Mouse (Mus musculus) embryonic facial prominence, embryonic 14.5 days (tissue): ENCODE results near the gene Wdr38. TPM values are rescaled to one million over a fixed set of nuclear protein-coding genes. Genes with fewer than 3 reads are reported as not detected.

Experiments
- ATAC-seq: fragments of 200-750 bp; cut with Nextera tagmentation; 2 replicates; pipeline ENCODE4 v1.8.0; 2017; ENCODE audit warnings: low read depth, moderate number of reproducible peaks, moderate TSS enrichment
- DNase-seq: peaks from one replicate; pipeline ENCODE4 v3.0.0-alpha.2; 2015; ENCODE audit warnings: low spot score
- H3K27ac ChIP-seq: fragments of 300-500 bp; sonication (generic); replicated peaks from 2 replicates; pipeline ENCODE4 v1.5.1; 2014; ENCODE audit warnings: low read depth, mild to moderate bottlenecking, low read length, moderate library complexity
- H3K27me3 ChIP-seq: fragments of 300-500 bp; sonication (generic); replicated peaks from 2 replicates; pipeline ENCODE4 v1.6.1; 2014; ENCODE audit warnings: low read length; ENCODE audit not compliant: control insufficient read depth, insufficient read depth
- H3K36me3 ChIP-seq: fragments of 300-500 bp; sonication (generic); 2 replicates; pipeline ENCODE4 v1.6.1; 2014; ENCODE audit warnings: low read length, mixed read lengths; ENCODE audit not compliant: control insufficient read depth, insufficient read depth
- H3K4me1 ChIP-seq: fragments of 300-500 bp; sonication (generic); 2 replicates; pipeline ENCODE4 v1.6.1; 2014; ENCODE audit warnings: antibody characterized with exemption, low read length; ENCODE audit not compliant: control insufficient read depth, insufficient read depth
- H3K4me2 ChIP-seq: fragments of 300-500 bp; sonication (generic); 2 replicates; pipeline ENCODE4 v1.6.1; 2014; ENCODE audit warnings: low read depth, mild to moderate bottlenecking, low read length, moderate library complexity, mixed read lengths
- H3K4me3 ChIP-seq: fragments of 300-500 bp; sonication (generic); 2 replicates; pipeline ENCODE4 v1.5.1; 2014; ENCODE audit warnings: low read depth, mild to moderate bottlenecking, low read length
- H3K9ac ChIP-seq: fragments of 300-500 bp; sonication (generic); 2 replicates; pipeline ENCODE4 v1.6.1; 2014; ENCODE audit warnings: low read depth, mild to moderate bottlenecking, low read length, moderate library complexity, mixed read lengths
- H3K9me3 ChIP-seq: fragments of 300-500 bp; sonication (generic); 2 replicates; pipeline ENCODE4 v1.6.1; 2016; ENCODE audit warnings: low read length; ENCODE audit not compliant: control insufficient read depth
- WGBS: fragments of 180-500 bp; shearing (Covaris S2); extraction: QIAGEN DNeasy Blood & Tissue Kit; methylation state at CpG from one replicate; pipeline ENCODE4 v1.1.7; 2014; 5-methylcytosine and 5-hydroxymethylcytosine counted together
- polyA plus RNA-seq: library from polyadenylated mRNA; unstranded; fragments of >200 nt; fragmentation: Nextera tagmentation; extraction: Ambion mirVana; gene quantifications from 2 replicates; pipeline ENCODE4 v1.2.1, GENCODE M21; 2014

Gene Wdr38
- 0.92 and 1.4 TPM in 2 replicates for polyA plus RNA-seq

GRCm38 (mm10) chr2:38997386-38998374 is at the start of gene Wdr38:
Gene Wdr38 (plus strand): TSS chr2:38997476.
- no peaks in the 10 kb centered on the region for H3K9me3 ChIP-seq
- peak within 1 kb of the TSS; percentile 38 for H3K4me3 ChIP-seq
- ATAC-seq, result peak; percentile 95
- H3K9ac ChIP-seq, result peak within 1 kb of the TSS; percentile 56
- 0 out of 2 replicates have a peak within 1 kb of the TSS, but pooled peaks have one; percentile 13 for H3K27ac ChIP-seq
- H3K27me3 ChIP-seq, result no peaks in the 10 kb centered on the region
- H3K4me1 ChIP-seq, result peaks cover 5% of the 10 kb centered on the region; the same call in 1 of the 2 replicates
- peaks cover 35% of the 10 kb centered on the region for H3K36me3 ChIP-seq
- H3K4me2 ChIP-seq, result peak within 1 kb of the TSS; percentile 62
- 13% methylated on average over 33 of the region's 33 CpGs for WGBS
- DNase-seq, result peak; percentile 89

GRCm38 (mm10) chr2:38947566-38947965 is 49.7 kb upstream of the Wdr38 start:
- 62% methylated on average over 6 of the region's 7 CpGs for WGBS
- H3K27ac ChIP-seq, result 0 out of 2 replicates have a peak overlapping the region, but pooled peaks have one; percentile 28
- DNase-seq (no peak), ATAC-seq (no peak)
- H3K4me3 ChIP-seq, result no peak overlapping the region
- H3K9me3 ChIP-seq, result no peaks in the 10 kb centered on the region
- no peaks in the 10 kb centered on the region for H3K36me3 ChIP-seq
- no peaks in the 10 kb centered on the region for H3K4me1 ChIP-seq
- H3K4me2 ChIP-seq, result no peak overlapping the region
- no peak overlapping the region for H3K9ac ChIP-seq
- no peaks in the 10 kb centered on the region for H3K27me3 ChIP-seq

GRCm38 (mm10) chr2:38950281-38950719 is 47.0 kb upstream of the Wdr38 start:
- no peaks in the 10 kb centered on the region for H3K27me3 ChIP-seq
- ATAC-seq (peak; percentile 50; the same call in 1 of the 2 replicates), DNase-seq (peak; percentile 75)
- H3K27ac ChIP-seq, result no peak overlapping the region
- no peaks in the 10 kb centered on the region for H3K36me3 ChIP-seq
- H3K9ac ChIP-seq, result no peak overlapping the region
- no peaks in the 10 kb centered on the region for H3K9me3 ChIP-seq
- WGBS, result 67% methylated on average over 7 of the region's 7 CpGs
- H3K4me3 ChIP-seq, result no peak overlapping the region
- no peaks in the 10 kb centered on the region for H3K4me1 ChIP-seq
- H3K4me2 ChIP-seq, result no peak overlapping the region

GRCm38 (mm10) chr2:38953152-38953883 is 44.0 kb upstream of the Wdr38 start:
- no peaks in the 10 kb centered on the region for H3K4me1 ChIP-seq
- no peak for DNase-seq
- H3K27ac ChIP-seq, result no peak overlapping the region
- H3K9ac ChIP-seq, result no peak overlapping the region
- no peaks in the 10 kb centered on the region for H3K27me3 ChIP-seq
- no peaks in the 10 kb centered on the region for H3K36me3 ChIP-seq
- ATAC-seq, result no peak
- 61% methylated on average over 5 of the region's 5 CpGs for WGBS
- H3K4me2 ChIP-seq, result no peak overlapping the region
- H3K9me3 ChIP-seq, result no peaks in the 10 kb centered on the region
- no peak overlapping the region for H3K4me3 ChIP-seq

GRCm38 (mm10) chr2:38956062-38956461 is 41.2 kb upstream of the Wdr38 start:
- no peak overlapping the region for H3K4me2 ChIP-seq
- H3K9ac ChIP-seq, result no peak overlapping the region
- no peak overlapping the region for H3K4me3 ChIP-seq
- 54% methylated on average over 2 of the region's 2 CpGs for WGBS
- H3K27me3 ChIP-seq, result no peaks in the 10 kb centered on the region
- no peak overlapping the region for H3K27ac ChIP-seq
- DNase-seq, result no peak
- H3K4me1 ChIP-seq, result no peaks in the 10 kb centered on the region
- ATAC-seq, result no peak
- no peaks in the 10 kb centered on the region for H3K36me3 ChIP-seq
- no peaks in the 10 kb centered on the region for H3K9me3 ChIP-seq

GRCm38 (mm10) chr2:38957671-38958223 is 39.5 kb upstream of the Wdr38 start:
- Histone ChIP-seq H3K9ac (no peak overlapping the region), H3K4me1 (no peaks in the 10 kb centered on the region), H3K27ac (no peak overlapping the region), H3K36me3 (no peaks in the 10 kb centered on the region), H3K4me2 (no peak overlapping the region), H3K27me3 (no peaks in the 10 kb centered on the region), H3K4me3 (no peak overlapping the region), H3K9me3 (no peaks in the 10 kb centered on the region)
- DNase-seq, result no peak
- WGBS, result 89% methylated on average over 5 of the region's 5 CpGs
- no peak for ATAC-seq

- no peaks in the 10 kb centered on the region for H3K4me1 ChIP-seq
- no peak overlapping the region for H3K4me3 ChIP-seq
- ATAC-seq, result peak; percentile 41; the same call in 1 of the 2 replicates
- no peak overlapping the region for H3K27ac ChIP-seq
- no peaks in the 10 kb centered on the region for H3K36me3 ChIP-seq
- DNase-seq, result peak; percentile 46
- H3K9ac ChIP-seq, result no peak overlapping the region
- H3K27me3 ChIP-seq, result no peaks in the 10 kb centered on the region
- 20% methylated on average over 4 of the region's 4 CpGs for WGBS
- 0 out of 2 replicates have a peak, but pooled peaks cover 1% of the 10 kb centered on the region for H3K9me3 ChIP-seq
- no peak overlapping the region for H3K4me2 ChIP-seq
Measured at GRCm38 (mm10) chr2:38964198-38964597, 33.1 kb upstream of the Wdr38 start.

- 89% methylated on average over 2 of the region's 2 CpGs for WGBS
Measured at GRCm38 (mm10) chr2:38969650-38970049, 27.6 kb upstream of the Wdr38 start.

More at GRCm38 (mm10) chr2:38969650-38970049, 27.6 kb upstream of the Wdr38 start:
- ATAC-seq, result no peak
- H3K4me1 ChIP-seq, result no peaks in the 10 kb centered on the region
- DNase-seq, result no peak
- H3K4me2 ChIP-seq, result no peak overlapping the region
- H3K27ac ChIP-seq, result no peak overlapping the region
- H3K4me3 ChIP-seq, result no peak overlapping the region
- 0 out of 2 replicates have a peak, but pooled peaks cover 3% of the 10 kb centered on the region for H3K9me3 ChIP-seq
- no peaks in the 10 kb centered on the region for H3K27me3 ChIP-seq
- no peak overlapping the region for H3K9ac ChIP-seq
- H3K36me3 ChIP-seq, result no peaks in the 10 kb centered on the region
